In the genomic region with DNA sequence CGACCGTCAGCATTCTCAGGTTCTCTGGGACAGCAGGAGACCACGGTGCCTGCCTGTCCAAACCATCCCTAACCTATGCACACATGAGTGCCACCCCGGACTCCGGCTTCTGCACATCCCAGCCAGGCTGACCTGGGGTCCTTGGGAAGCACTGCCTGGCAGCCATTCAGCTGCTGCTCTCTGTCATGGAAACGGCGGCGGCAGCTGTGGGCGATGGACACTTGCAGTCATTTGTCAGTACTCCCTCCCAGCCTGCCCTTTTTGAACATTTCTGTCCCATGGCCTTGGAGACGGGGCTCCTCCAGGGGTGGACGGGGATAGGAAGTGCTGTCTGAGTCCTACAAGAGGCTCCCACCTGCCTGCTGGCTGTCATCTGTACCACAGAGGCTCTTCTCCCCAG, we compare ENCODE assay signal across 21 mouse cellular contexts. TPM values are rescaled to one million over a fixed set of nuclear protein-coding genes. Genes with fewer than 3 reads are reported as not detected.
DNase-seq lines count a peak whose midpoint lies in the region; ATAC-seq and TF ChIP-seq lines count a peak whose summit lies in the region.
"Had no signal": no experiment of that assay in that cellular context is flagged by ENCODE, and none has a peak within 500 bp of the region (broad histone marks: within the 10 kb centered on the region; RNA-seq: fewer than 3 reads in every experiment).

No protein-coding gene starts in this region.

- ATAC-seq in hindbrain, embryonic 14.5 days (ENCODE audit: low FRiP score): peak; percentile 32; the same call in 1 of the 2 replicates
- ATAC-seq in stomach, postnatal 0 days (ENCODE audit: low FRiP score, low TSS enrichment): no peak
- ATAC-seq: liver, embryonic 12.5 days had no signal

- H3K4me1 ChIP-seq in hindbrain, embryonic 14.5 days (replicated peaks; ENCODE audit: control insufficient read depth, insufficient read depth, low read length): peaks cover 10% of the 10 kb centered on the region; the same call in 1 of the 2 replicates
- H3K4me1 ChIP-seq in stomach, postnatal 0 days (replicated peaks; ENCODE audit: control insufficient read depth, insufficient read depth): no peaks in the 10 kb centered on the region; the same call in none of the 2 replicates
- H3K4me1 ChIP-seq: forebrain, embryonic 12.5 days; liver, embryonic 12.5 days had no signal

- H3K27me3 ChIP-seq in hindbrain, embryonic 14.5 days (ENCODE audit: control insufficient read depth, insufficient read depth, low read length): no peaks in the 10 kb centered on the region
- no peaks in the 10 kb centered on the region for H3K27me3 ChIP-seq in stomach, postnatal 0 days (ENCODE audit: control insufficient read depth, insufficient read depth, low read length)
- H3K27me3 ChIP-seq: forebrain, embryonic 12.5 days; heart, embryonic 13.5 days; limb, embryonic 12.5 days; liver, embryonic 12.5 days; stomach, embryonic 15.5 days had no signal

- no peak for TF ChIP-seq CTCF in gastrocnemius, adult 2 months (IDR thresholded peaks at IDR 0.05)
- TF ChIP-seq CTCF in stomach, postnatal 0 days (IDR thresholded peaks at IDR 0.05; ENCODE audit: low read depth): no peak

- intact Hi-C loops in gastrocnemius, adult 2 months (cut with DNase I): no loop called here
- intact Hi-C loops in gastrocnemius, postnatal 36 days (cut with DNase I): no loop called here

- H3K9me3 ChIP-seq in hindbrain, embryonic 14.5 days (ENCODE audit: control insufficient read depth, low read length): no peaks in the 10 kb centered on the region
- no peaks in the 10 kb centered on the region for H3K9me3 ChIP-seq in stomach, postnatal 0 days (ENCODE audit: control insufficient read depth, low read length)
- H3K9me3 ChIP-seq: forebrain, embryonic 12.5 days; heart, embryonic 13.5 days; limb, embryonic 12.5 days; liver, embryonic 12.5 days; stomach, embryonic 15.5 days had no signal

- H3K9ac ChIP-seq in hindbrain, embryonic 14.5 days: no peak overlapping the region
- no peak overlapping the region for H3K9ac ChIP-seq in stomach, postnatal 0 days (ENCODE audit: low read length)
- H3K9ac ChIP-seq: forebrain, embryonic 12.5 days; heart, embryonic 13.5 days; limb, embryonic 12.5 days; liver, embryonic 12.5 days; stomach, embryonic 15.5 days had no signal

- TF ChIP-seq EP300 in stomach, postnatal 0 days (optimal IDR thresholded peaks at IDR 0.05): no peak

- H3K4me2 ChIP-seq in hindbrain, embryonic 14.5 days (replicated peaks): no peak overlapping the region
- H3K4me2 ChIP-seq in stomach, postnatal 0 days (replicated peaks; ENCODE audit: low read depth): no peak overlapping the region
- H3K4me2 ChIP-seq: forebrain, embryonic 12.5 days; heart, embryonic 13.5 days; limb, embryonic 12.5 days; liver, embryonic 12.5 days; stomach, embryonic 15.5 days had no signal

- WGBS in hindbrain, embryonic 14.5 days: 68% methylated on average over 11 of the region's 11 CpGs
- 78% methylated on average over 11 of the region's 11 CpGs for WGBS in stomach, postnatal 0 days

- H3K36me3 ChIP-seq in hindbrain, embryonic 14.5 days (replicated peaks; ENCODE audit: control insufficient read depth, insufficient read depth): peaks cover 24% of the 10 kb centered on the region
- H3K36me3 ChIP-seq in stomach, postnatal 0 days (ENCODE audit: control insufficient read depth, insufficient read depth, low read length): 0 out of 2 replicates have a peak, but pooled peaks cover 2% of the 10 kb centered on the region
- H3K36me3 ChIP-seq: stomach, embryonic 15.5 days had no signal

- H3K27ac ChIP-seq in gastrocnemius, adult 2 months: no peak overlapping the region
- 0 out of 2 replicates have a peak overlapping the region, but pooled peaks have one; percentile 14 for H3K27ac ChIP-seq in hindbrain, embryonic 14.5 days
- H3K27ac ChIP-seq in stomach, postnatal 0 days (replicated peaks): no peak overlapping the region
- H3K27ac ChIP-seq: forebrain, embryonic 12.5 days; heart, embryonic 13.5 days; left cerebral cortex, adult 2 months; liver, embryonic 12.5 days; stomach, embryonic 15.5 days had no signal

- no peak overlapping the region for H3K4me3 ChIP-seq in gastrocnemius, adult 2 months
- no peak overlapping the region for H3K4me3 ChIP-seq in hindbrain, embryonic 14.5 days (replicated peaks; ENCODE audit: low read length)
- H3K4me3 ChIP-seq in stomach, postnatal 0 days (ENCODE audit: low read depth, low read length): no peak overlapping the region
- H3K4me3 ChIP-seq: forebrain, embryonic 12.5 days; heart, embryonic 13.5 days; left cerebral cortex, adult 2 months; limb, embryonic 12.5 days; liver, embryonic 12.5 days; stomach, embryonic 15.5 days had no signal

- DNase-seq in adrenal gland, adult (ENCODE audit: inconsistent age in 2 of 2, low spot score in 1 of 2): peak; percentile 50 to 72
- DNase-seq in adrenal gland, adult 8-10 months: no peak
- peak; percentile 14 for DNase-seq in gastrocnemius, adult 2 months
- no peak for DNase-seq in gastrocnemius, postnatal 36 days
- DNase-seq in adrenal gland, postnatal 14 days: peak; percentile 64
- no peak for DNase-seq in hindbrain, embryonic 14.5 days (ENCODE audit: low spot score)
- DNase-seq in stomach, postnatal 0 days (ENCODE audit: low spot score): no peak
- no peak for DNase-seq in layer of hippocampus, adult 18-20 months (ENCODE audit: low spot score in 2 of 2)
- DNase-seq: heart, adult 18-20 months; heart, postnatal 36 days; kidney, adult 9 months; kidney, postnatal 36 days; layer of hippocampus, adult 9-11 months; lung, adult 2 months; midbrain, embryonic 14.5 days had no signal

RNA-seq across cellular contexts. Expression of a gene that starts 12.8 kb away (rescaled TPM):
- total RNA-seq in adrenal gland, adult 8-10 months (2022): 10 to 100 TPM; 19.5 to 28.8 (median 25.1) TPM
- total RNA-seq in gastrocnemius, adult 2 months (2021): 100 to 1,000 TPM in 1 of 2 experiments, 10 to 100 TPM in 1; 85.5 to 125 TPM
- 100 to 1,000 TPM in 1 of 2 experiments, 10 to 100 TPM in 1; 78.8 to 106 TPM for total RNA-seq in gastrocnemius, postnatal 36 days (2021)
- 25.2 and 25.8 TPM in 2 replicates for total RNA-seq in adrenal gland, postnatal 14 days (2021)
- 32.9 and 36.3 TPM in 2 replicates for polyA plus RNA-seq in hindbrain, embryonic 14.5 days (2014; fragmentation: Nextera tagmentation; extraction: Ambion mirVana)
- polyA plus RNA-seq in stomach, postnatal 0 days (2015; fragmentation: Nextera tagmentation; extraction: Ambion mirVana): 5.7 and 7.5 TPM in 2 replicates
- 100 to 1,000 TPM; 213 to 214 TPM for total RNA-seq in layer of hippocampus, adult 18-20 months (2021)

Comparison
In these comparisons a context has a peak if more than half of its experiments do, and no peak if none do; other contexts are left out.
1. DNase-seq: peak in adrenal gland, adult (2 of 2), gastrocnemius, adult 2 months (single experiment) and adrenal gland, postnatal 14 days (single experiment); none in adrenal gland, adult 8-10 months (single experiment), gastrocnemius, postnatal 36 days (0 of 2), hindbrain, embryonic 14.5 days (single experiment), stomach, postnatal 0 days (single experiment) and layer of hippocampus, adult 18-20 months (0 of 2).